ENCODE assay signal across 14 mouse cellular contexts in the genomic region with DNA sequence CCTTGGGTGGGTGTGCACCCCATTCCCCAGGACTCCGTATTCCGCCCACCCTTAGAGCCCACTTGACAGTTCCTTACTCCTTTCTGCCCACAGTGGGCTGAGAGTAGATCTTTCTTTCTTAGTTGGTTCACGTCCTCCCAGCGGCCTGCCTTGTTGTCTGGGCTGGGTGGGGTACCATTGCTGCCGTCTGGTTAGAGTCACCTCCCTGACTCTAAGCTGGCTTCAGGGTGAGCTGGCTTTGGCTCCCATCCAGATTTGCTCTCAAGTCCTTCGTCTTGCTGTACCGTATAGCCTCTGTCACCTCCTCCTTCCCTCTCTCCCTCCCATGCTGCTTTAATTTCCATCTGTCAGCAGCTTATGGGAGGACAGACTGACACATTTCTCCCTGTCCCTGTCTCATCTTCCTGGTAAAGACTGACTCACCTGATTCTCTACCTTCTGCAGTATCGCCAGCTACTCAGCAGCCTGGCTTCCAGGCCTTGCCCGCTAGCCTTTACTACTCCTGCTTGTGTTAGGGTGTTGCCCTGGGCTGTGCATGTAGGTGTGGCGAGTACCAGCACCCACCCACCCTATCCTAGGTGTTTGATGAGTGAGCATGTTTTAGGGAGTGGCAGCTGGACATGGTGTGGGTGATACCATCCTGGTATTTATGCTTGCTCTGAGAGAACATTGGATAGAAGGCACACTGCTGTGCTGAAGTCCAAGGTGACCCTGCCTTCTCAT. TPM values are rescaled to one million over a fixed set of nuclear protein-coding genes. Genes with fewer than 3 reads are reported as not detected.
A peak's percentile ranks its signal among the peaks of the same experiment; 100 is the strongest.
DNase-seq lines count a peak whose midpoint lies in the region; ATAC-seq and TF ChIP-seq lines count a peak whose summit lies in the region.
"Had no signal": no experiment of that assay in that cellular context is flagged by ENCODE, and none has a peak within 500 bp of the region (broad histone marks: within the 10 kb centered on the region; RNA-seq: fewer than 3 reads in every experiment).

No protein-coding gene starts in this region.

- H3K36me3 ChIP-seq in stomach, embryonic 15.5 days: peaks cover 33% of the 10 kb centered on the region

- no peak overlapping the region for H3K4me3 ChIP-seq in cortical plate, adult 2 months (ENCODE audit: insufficient read depth, low read length)
- H3K4me3 ChIP-seq in stomach, embryonic 15.5 days (replicated peaks): no peak overlapping the region
- H3K4me3 ChIP-seq: embryonic facial prominence, embryonic 12.5 days; forebrain, embryonic 15.5 days had no signal

- H3K9ac ChIP-seq in stomach, embryonic 15.5 days: no peak overlapping the region
- H3K9ac ChIP-seq: embryonic facial prominence, embryonic 12.5 days; forebrain, embryonic 15.5 days had no signal

- H3K9me3 ChIP-seq in stomach, embryonic 15.5 days: no peaks in the 10 kb centered on the region
- H3K9me3 ChIP-seq: embryonic facial prominence, embryonic 12.5 days; forebrain, embryonic 15.5 days had no signal

- peak; percentile 89 for DNase-seq in heart, adult 11 months
- DNase-seq in heart, adult 8-10 months (ENCODE audit: low spot score): no peak
- DNase-seq in lung, postnatal 14 days: peak; percentile 32
- no peak for DNase-seq in lung, adult 18-20 months
- DNase-seq in T-cell, adult 2 months (ENCODE audit: low spot score): no peak
- DNase-seq: cerebellum, adult 9-11 months; kidney, postnatal 14 days; layer of hippocampus, postnatal 36 days had no signal

- ATAC-seq in stomach, embryonic 15.5 days (ENCODE audit: insufficient read depth, low FRiP score, low read depth): peak; percentile 44
- ATAC-seq: forebrain, embryonic 15.5 days; hindbrain, embryonic 16.5 days had no signal

- no peak for TF ChIP-seq CTCF in cortical plate, adult 2 months (IDR thresholded peaks at IDR 0.05; ENCODE audit: extremely low read depth, insufficient read depth, low read length)

- H3K27me3 ChIP-seq in stomach, embryonic 15.5 days (replicated peaks): no peaks in the 10 kb centered on the region
- H3K27me3 ChIP-seq: embryonic facial prominence, embryonic 12.5 days; forebrain, embryonic 15.5 days had no signal

- no peak for TF ChIP-seq POLR2A in cortical plate, adult 2 months (IDR thresholded peaks at IDR 0.05; ENCODE audit: extremely low read depth, insufficient read depth, low read length)

- peaks cover 12% of the 10 kb centered on the region for H3K4me1 ChIP-seq in cortical plate, adult 2 months (ENCODE audit: control insufficient read depth, insufficient read depth, low read length)
- peaks cover 13% of the 10 kb centered on the region; the same call in 1 of the 2 replicates for H3K4me1 ChIP-seq in stomach, embryonic 15.5 days
- H3K4me1 ChIP-seq: embryonic facial prominence, embryonic 12.5 days had no signal

- 0 out of 2 replicates have a peak overlapping the region, but pooled peaks have one; percentile 34 for H3K27ac ChIP-seq in cortical plate, adult 2 months (ENCODE audit: insufficient read depth, low read length)
- H3K27ac ChIP-seq in stomach, embryonic 15.5 days: peak overlapping the region; percentile 42; the same call in 1 of the 2 replicates
- H3K27ac ChIP-seq: embryonic facial prominence, embryonic 12.5 days; forebrain, embryonic 15.5 days had no signal

- no peak overlapping the region for H3K4me2 ChIP-seq in stomach, embryonic 15.5 days
- H3K4me2 ChIP-seq: embryonic facial prominence, embryonic 12.5 days; forebrain, embryonic 15.5 days had no signal

- WGBS in stomach, embryonic 15.5 days: 55% methylated on average over 10 of the region's 10 CpGs

RNA-seq across cellular contexts. Expression of a gene that starts 20.2 kb away (rescaled TPM):
- total RNA-seq in heart, adult 8-10 months (2022): 10 to 100 TPM; 40.7 to 60.5 (median 54.9) TPM
- 55.4 and 62.8 TPM in 2 replicates for polyA plus RNA-seq in cortical plate, adult 2 months (2012; rRNA removed)
- 38.6 and 48.4 TPM in 2 replicates for polyA plus RNA-seq in stomach, embryonic 15.5 days (2015; fragmentation: Nextera tagmentation; extraction: Ambion mirVana)

RNA-seq across cellular contexts. Expression of a gene that starts 30.8 kb away (rescaled TPM):
- under 1 TPM; 0.22 to 0.83 (median 0.62) TPM for total RNA-seq in heart, adult 8-10 months (2022)
- polyA plus RNA-seq in cortical plate, adult 2 months (2012; rRNA removed): 1.7 and 2.2 TPM in 2 replicates
- polyA plus RNA-seq in stomach, embryonic 15.5 days (2015; fragmentation: Nextera tagmentation; extraction: Ambion mirVana): 1.4 and 1.6 TPM in 2 replicates
- total RNA-seq: MEL had no signal

RNA-seq across cellular contexts. Expression of a gene that starts 31.0 kb away (rescaled TPM):
- total RNA-seq in heart, adult 8-10 months (2022): 10 to 100 TPM; 35.3 to 42.5 (median 38.4) TPM
- 92.4 and 110 TPM in 2 replicates for polyA plus RNA-seq in cortical plate, adult 2 months (2012; rRNA removed)
- 242 and 244 TPM in 2 replicates for polyA plus RNA-seq in stomach, embryonic 15.5 days (2015; fragmentation: Nextera tagmentation; extraction: Ambion mirVana)

Comparison
In these comparisons a context has a peak if more than half of its experiments do, and no peak if none do; other contexts are left out.
1. DNase-seq: peak in heart, adult 11 months (single experiment) and lung, postnatal 14 days (single experiment); none in heart, adult 8-10 months (single experiment), lung, adult 18-20 months (0 of 2) and T-cell, adult 2 months (single experiment).